Mouse (Mus musculus): Measurements from ENCODE around the gene Ece2.
"Not testable (repeated sequence)": the region's sequence is repeated elsewhere in the genome, so short reads cannot be mapped to it uniquely, and the experiment has no call there.

The Ece2 gene

DNA sequence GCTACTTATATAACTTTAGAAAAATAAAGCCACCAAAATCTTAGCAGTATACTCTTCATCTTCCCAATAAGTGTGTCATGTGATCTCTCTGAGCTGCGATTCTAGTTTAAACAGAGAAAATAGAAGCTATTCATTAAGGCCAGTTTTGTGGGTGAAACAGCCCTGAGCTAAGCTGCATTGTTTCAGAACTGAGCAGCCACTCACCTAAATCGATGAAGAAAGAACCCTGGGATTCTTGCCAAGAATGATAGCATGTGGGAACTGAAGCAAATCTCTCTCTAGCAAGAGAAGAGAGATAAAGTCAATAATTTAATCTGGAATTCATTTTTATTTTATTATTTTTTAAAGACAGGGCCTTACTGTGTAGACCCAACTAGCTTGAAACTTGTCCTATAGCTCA, 6.4 kb upstream of the Ece2 start:
- DNase-seq, result no peak

DNA sequence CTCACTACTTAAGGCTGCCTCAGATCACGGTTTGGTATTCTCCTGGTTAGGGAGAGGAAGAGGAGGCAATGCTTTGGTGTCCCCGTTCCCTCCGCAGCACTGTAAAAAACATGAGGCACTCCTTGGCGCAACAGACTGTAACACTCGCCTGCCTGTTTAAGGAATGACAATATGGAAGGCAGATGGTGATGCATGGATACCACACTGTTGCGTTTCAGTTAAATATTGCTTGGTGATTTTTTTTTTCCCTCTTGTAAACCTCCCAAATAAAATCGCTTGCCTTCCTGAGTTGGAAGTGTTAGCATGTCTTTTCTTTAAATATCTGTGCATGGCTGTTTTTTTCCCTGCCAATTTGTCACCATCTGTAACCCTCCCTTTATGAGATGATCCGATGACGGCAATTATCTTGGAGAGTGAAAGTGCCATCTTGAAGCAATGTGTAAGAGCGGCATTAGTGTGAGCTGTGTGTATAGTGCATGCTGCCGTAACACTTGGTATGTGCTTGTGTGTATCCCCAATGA, 697 bp upstream of the Ece2 start:
- DNase-seq, result no peak

DNA sequence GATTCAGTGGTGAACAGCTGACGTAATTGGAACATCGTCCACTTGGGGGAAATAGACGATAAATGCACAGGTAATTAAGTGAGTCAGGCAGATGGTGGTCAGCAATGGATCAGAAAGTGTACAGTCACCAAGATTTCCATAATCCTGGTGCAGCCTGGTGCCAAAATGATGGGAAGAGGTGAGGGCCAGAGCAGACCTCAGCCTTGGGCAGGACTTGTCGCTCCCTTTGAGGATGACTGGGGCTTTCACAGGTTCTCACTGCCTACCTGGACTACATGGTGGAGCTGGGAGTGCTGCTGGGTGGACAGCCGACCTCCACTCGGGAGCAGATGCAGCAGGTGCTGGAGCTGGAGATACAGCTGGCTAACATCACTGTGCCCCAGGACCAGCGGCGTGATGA, 7.8 kb downstream of the Ece2 start:
- DNase-seq, result no peak

DNA sequence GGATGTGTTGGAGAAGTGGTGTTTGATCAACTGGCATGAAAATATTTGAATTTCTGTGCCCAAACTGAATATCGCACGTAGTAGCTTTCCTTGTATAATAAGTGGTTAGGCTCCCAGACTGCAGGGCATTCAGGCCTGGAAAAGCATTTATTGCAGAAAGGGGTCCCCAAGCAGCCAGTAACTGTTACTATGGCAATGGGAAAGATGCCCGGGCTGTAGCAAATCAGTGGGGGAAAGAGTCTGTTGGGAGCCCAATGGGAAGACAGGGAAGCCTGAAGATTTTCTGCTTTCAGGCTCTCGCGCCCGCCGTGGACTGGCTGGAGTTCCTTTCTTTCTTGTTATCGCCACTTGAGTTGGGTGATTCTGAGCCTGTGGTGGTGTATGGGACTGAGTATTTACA, 8.7 kb downstream of the Ece2 start:
- no peak for DNase-seq

DNA sequence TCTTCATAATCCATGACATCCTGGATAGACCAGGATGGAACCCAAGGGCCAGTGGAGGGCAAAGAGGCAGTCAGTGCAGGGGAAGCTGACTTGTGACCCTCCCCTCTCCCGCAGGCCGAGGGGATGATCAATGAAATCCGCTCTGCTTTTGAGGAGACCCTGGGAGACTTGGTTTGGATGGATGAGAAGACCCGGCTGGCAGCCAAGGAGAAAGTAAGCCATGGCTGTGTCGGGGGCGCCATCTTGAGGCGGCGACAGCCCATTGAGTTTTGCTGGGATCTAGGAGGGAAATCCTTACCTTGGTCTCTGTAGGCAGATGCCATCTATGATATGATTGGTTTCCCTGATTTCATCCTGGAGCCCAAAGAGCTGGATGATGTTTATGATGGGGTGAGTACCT, 12.5 kb downstream of the Ece2 start:
- peak; percentile 78 for DNase-seq

DNA sequence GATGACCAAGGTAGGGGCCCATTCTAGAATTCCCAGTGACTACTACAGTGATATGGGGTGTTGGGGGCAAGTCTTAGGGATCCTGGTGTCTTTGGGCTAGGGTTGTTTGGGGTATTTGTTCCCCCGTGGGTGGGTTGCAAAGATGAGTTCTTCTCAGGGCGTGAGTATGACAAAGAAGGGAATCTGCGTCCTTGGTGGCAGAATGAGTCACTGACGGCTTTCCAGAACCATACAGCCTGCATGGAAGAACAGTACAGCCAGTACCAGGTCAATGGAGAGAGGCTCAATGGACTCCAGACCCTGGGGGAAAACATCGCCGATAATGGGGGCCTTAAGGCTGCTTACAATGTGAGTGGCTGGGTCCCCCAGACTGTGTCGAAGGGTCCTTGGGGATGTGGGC, 14.3 kb downstream of the Ece2 start:
- no peak for DNase-seq

DNA sequence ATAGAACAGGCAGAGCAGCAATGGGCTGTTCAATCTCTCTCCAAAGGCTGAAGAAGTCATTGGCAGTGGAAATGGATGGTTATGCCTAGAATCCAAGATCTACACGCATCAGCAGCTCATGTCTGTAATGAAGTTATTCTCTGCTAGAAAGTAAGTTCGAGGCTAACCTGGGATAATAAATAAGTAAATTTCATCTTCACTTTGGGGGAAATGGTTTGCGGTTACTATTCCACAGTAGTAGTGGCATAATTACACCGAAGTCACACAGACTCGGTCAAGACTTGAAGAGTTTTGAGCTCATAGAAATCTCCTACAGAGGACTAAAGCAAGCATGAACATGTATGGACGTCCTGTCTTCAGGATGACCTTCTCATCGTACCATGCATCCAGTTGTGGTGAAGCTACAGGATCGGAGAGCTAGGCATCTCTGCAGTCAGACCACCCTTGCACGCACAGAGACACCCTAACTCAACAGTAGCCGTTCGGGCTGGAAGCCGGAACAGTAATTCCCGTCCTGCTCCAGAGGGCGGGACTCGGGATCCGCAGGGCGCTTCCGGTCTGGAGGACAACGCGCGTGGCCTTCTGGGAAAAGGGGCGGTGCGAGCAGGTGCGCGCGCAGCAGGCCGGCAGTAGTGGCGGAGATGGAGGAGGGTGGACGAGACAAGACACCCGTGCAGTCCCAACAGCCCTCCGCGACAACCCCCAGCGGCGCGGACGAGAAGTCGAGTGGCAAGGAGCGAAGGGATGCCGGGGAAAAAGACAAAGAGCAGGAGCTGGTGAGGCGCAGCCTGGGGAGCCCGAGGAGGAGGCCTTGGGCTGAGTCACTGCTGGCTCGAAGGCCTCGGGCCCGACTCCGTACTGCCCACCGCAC, 21.7 kb downstream of the Ece2 start, which contains the start of gene Psmd2:
Gene Psmd2, plus strand, starts transcription at position 577 of the 871 bp plus-strand sequence.
- DNase-seq, result peak; percentile 98

DNA sequence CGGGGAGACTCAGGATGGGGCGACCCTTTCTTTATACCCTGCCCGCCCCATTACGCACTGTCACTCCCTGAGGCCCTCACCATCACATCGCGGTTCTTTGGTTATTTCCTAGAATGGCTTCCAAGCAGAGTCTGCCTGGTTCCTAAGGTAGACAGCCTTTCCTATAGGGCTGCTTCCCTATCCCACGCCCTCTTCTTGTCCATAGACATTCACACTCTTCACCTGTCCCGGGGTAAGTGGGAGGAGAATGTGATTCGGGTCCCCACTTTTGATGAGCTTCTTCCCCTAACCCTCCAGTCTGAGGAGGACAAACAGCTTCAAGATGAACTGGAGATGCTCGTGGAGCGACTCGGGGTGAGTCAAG, 22.3 kb downstream of the Ece2 start:
- no peak for DNase-seq

DNA sequence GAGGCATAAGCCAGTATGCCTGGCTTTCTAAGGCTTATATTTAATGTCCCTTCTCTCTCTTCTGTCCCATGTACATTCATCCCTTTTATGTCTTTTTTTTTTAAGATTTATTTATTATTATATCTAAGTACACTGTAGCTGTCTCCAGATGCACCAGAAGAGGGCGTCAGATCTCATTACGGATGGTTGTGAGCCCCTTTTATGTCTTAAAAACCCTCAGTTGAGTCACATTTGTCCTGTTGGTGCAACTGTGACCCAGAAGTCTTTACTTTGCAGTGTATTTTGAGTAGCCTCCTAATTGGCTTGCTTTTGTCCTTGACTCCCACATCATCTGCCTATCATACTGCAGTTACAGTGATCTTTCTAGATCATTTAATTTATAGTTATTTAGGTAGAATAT, 23.7 kb downstream of the Ece2 start:
- no peak for DNase-seq

DNA sequence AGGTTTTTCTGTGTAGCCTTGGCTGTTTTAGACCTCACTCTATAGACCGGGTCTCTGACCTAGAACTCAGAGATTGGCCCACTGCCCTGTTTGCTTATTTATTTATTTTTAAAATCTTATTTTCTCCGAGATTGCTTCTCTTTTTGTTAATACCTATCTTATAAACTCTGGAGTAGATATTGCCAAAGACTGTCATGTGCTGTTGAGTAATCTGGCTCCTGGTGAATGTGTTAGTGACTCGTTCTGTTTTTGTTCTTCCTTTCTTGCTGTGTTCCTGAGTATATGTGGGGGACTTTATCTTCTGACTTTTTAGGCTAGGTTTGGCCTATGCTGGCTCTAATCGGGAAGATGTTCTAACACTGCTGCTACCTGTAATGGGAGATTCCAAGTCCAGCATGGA, 28.0 kb downstream of the Ece2 start:
- DNase-seq, result no peak

GRCm38 (mm10) chr16:20668013-20668412, 38.4 kb downstream of the Ece2 start, which contains the start of gene Eif4g1:
Gene Eif4g1 (plus strand): TSS chr16:20668313.
- not testable (repeated sequence) for DNase-seq

- DNase-seq, result no peak
Measured at GRCm38 (mm10) chr16:20670291-20670690, 40.7 kb downstream of the Ece2 start.

DNA sequence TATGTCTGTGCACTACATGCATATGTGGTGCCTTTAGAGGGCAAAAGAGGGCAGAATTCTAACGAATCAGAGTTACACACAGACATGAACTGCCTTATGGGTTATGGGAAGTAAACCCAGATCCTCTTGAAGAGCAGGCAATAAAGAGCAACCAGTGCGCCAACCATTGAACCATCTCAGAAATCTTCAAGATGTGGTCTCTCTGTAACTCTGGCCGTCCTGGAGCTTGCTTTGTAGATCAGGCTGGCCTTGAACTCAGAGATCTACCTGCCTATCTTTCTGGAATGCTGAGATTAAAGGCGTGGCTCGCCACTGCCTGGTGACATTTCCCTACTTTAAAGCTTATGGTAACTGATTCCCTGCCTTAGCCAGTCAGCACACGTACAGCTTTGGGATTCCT, 42.3 kb downstream of the Ece2 start:
- DNase-seq, result no peak

- peak; percentile 96 for DNase-seq
Measured at GRCm38 (mm10) chr16:20672500-20672902, 42.9 kb downstream of the Ece2 start.

DNA sequence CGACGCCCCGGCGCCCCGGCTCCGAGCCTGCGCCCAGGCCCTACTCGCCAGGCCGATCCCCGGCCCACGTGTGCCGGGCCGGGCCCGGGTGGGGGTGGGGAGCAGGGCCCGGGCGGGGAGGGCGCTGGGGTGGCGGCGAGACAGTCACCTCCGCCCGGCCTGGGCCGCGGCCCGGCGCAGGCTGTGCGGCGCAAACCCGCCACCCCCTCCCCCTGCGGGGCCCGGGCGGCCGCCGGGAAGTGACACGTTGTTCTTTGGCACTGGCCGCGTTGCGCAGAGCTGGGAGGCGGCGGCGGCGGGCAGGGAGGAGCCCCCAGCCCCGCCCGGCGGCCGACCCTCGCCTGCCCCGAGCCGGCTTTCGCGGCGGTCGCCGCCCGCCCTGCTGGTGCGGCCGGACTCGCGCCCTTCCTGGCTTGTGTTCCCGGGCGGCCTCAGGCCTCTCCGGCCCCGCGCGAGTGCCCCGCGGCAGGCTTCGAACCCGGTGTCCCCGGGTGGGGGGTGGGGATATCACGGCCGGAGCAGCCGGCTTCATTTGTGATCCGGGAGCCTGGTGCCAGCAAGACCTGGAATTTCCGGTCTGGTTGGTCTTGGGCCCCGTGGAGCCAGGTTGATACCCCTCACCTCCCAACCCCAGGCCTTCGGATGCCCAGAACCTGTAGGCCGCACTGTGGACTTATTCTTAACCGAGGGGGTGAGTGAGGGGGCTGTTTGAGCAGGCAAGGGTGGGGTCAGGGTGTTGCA, 43.5 kb downstream of the Ece2 start:
- DNase-seq, result peak; percentile 74

- no peak for DNase-seq
Measured at GRCm38 (mm10) chr16:20673706-20674303, 44.2 kb downstream of the Ece2 start.

GRCm38 (mm10) chr16:20675213-20675612, 45.6 kb downstream of the Ece2 start:
- no peak for DNase-seq

GRCm38 (mm10) chr16:20676702-20677101, 47.1 kb downstream of the Ece2 start:
- no peak for DNase-seq

- no peak for DNase-seq
Measured at GRCm38 (mm10) chr16:20677380-20677779, 47.8 kb downstream of the Ece2 start.

DNA sequence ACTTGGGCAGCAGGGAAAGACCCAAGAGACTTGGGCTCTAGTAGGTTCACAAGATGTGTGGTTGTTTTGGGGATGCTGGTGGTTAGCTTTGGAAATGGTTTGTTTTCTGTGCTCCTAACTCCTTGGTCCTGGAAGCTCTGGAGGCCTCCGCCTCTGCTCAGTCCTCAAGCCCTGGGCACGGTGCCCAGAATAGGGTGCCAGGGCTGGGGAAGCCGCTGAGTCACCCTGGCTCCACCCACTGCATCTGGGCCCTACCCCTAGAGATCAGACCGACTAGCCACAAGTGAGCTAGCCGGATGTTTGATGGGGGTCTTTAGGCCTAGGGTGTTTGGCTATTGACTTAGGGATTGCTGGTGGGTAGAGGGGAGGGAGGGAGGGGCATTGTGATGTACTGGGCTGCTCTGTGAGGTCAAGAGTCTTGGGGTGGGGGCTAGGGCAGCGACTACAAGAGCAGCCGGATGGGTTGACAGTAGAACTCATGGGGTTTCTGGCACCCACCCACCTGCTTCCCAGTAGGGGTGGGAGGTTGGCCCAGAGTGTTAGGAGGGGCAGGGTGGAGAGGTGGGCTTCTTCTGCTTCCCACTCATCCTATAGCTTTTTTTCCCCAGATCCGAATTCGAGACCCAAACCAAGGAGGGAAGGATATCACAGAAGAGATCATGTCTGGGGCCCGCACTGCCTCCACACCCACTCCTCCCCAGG, 48.5 kb downstream of the Ece2 start:
- DNase-seq, result peak; percentile 89

GRCm38 (mm10) chr16:20690774-20691173, 61.1 kb downstream of the Ece2 start:
- no peak for DNase-seq

DNA sequence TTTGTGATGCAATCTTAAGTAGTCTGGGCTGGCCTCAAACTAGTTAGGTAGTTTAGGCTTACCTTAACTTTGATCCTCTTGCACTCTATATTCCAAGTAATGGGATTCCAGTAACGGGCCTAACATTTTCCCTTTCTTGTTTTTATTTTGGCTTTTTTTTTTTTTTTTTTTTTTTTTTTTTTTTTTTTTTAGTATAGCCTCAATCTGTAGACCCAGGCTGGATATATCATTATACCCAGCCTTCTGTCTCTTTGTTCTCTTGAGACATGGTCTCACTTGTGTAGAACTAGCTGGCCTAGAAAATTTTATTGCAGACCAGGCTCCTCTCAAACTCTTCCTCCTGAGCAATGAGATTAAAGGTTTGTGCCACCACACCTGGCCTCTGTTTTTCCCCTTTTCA, 62.0 kb downstream of the Ece2 start:
- DNase-seq, result no peak

Measured in lung, postnatal 14 days (tissue).